Mouse (Mus musculus): ENCODE measurements at regions not wholly inside any gene's neighbourhood (a gene's known extent, or its start where the extent isn't known, plus 50 kb on each side); places are given as distances from the start of the nearest gene placed in this dataset.

DNA sequence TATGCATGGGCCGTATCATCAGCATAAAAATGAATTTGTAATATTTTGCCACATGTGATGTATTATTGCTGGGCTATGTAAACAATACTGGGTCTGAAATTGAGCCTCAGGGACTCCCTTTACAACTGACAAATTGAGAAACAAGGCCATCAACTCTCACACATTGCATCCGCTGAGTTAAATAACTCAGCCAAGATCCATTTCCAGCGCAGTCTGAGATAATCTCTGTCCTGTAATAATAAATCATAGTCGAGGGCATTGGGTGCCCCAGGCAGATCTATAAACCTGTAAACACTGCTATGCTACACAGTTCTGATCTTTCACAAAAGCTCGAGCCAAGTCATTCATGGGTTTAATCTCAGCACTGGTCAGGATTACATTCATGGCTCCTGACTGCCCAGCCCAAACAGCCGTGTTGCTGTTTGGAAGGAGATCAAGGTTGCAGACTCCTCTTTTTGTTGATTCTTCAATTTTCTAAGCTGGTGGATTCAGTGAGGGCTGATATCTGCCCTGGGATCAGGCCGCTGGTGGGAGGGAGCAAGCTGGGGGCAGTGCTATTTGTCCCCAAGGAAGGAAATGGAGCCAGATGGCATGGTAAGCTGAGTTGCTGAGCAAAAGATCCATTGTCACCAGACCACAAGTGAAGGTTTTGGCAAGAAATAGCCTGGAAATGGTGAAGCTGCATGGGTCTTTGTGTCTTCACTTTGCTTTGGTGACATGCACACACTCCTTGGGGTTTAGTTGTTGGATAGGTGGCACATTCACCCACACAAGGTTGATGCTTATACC is 160.0 kb upstream of the Bmper start:
- no peak for DNase-seq (ENCODE audit: low spot score in 2 of 2)

DNA sequence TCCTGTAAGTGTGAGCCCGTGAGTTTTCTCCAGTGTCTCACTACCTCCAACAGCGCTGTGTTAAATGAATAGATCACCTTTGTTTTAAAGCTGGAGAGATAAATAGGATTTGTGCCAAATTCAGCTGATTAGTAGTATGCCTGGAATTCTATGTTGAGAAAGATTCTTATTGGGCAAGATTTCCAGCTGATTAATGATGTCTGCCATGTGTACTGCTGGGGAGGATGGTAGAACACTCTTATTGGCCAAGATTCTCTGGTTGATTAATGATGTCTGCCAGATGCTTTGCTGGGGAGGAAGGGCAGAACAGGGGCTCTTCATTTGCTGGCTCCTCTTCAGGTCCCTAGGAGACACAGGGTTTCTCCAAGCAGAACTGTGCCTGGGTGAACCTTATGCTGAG is 158.9 kb upstream of the Bmper start:
- no peak for DNase-seq (ENCODE audit: low spot score in 2 of 2)

DNA sequence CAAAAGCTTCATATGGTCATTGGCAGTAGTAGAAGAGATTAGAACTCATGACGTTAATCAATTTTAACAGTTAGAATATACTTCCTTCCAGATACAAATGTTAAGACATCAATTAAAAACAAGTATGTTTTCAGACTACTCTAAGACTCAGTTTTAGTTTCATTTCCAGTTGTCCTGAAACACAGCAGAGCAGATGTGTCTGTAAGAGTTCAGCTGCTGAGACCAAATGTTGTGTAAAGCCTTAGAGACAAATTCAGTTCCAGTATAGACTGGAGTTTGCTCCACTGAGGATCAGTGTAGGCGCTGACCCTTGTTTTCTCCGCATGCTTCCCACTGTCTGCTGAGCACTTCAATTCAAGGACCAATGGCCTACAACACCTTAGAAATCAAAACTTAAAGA is 158.1 kb upstream of the Bmper start:
- DNase-seq (ENCODE audit: low spot score in 2 of 2), result no peak

DNA sequence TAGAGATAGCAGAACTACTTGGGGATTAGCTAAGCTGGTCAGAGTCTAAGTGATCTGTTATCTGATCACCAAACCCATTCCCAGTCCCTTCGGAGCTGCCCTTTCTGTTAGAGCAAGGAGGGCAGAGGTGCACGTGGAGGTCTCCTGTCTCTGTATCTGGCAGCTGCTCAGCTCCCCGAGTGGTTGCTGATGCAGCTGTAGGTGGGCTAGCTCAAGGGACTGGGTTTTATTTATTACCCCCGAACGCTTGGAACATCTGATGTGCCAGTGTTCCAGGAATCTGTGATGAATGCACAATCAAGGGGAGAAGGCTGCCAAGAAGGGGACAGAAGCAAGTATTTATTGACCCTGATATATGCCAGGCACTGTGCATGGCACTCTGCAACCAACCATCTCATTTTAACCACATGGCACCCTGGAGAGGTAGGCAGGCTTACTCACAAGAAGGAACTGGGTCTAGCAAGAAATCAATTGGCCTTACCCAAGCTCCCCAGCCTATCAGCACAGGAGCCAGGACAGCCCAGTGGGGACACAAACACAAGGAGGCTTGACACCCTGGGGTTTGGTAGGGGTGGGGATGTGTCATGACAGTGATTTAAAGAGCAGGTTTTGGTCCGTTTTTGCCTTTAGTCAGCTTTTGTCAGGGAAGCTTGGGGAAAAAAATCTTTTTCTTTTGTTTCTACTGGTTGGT is 154.6 kb upstream of the Bmper start:
- DNase-seq (ENCODE audit: low spot score in 2 of 2), result no peak

DNA sequence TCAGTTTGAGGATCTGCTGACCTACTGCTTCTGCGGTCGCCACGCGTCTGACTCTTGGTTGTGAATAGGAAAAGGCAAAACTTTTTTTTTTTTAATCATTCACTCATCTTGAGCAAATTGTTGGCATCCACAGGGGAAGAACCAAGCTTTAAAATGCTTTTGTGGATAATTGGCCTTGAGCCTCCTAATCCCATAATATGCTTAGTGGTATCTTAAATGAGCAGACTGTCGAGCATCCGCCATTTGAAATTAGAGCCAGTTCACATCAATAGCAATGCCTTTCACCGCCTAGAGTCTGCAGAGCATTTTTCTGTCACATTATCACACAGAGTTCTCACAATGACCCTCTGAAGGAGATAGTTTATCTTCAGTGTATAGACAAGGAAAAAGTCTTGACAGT is 153.7 kb upstream of the Bmper start:
- no peak for DNase-seq (ENCODE audit: low spot score in 2 of 2)

DNA sequence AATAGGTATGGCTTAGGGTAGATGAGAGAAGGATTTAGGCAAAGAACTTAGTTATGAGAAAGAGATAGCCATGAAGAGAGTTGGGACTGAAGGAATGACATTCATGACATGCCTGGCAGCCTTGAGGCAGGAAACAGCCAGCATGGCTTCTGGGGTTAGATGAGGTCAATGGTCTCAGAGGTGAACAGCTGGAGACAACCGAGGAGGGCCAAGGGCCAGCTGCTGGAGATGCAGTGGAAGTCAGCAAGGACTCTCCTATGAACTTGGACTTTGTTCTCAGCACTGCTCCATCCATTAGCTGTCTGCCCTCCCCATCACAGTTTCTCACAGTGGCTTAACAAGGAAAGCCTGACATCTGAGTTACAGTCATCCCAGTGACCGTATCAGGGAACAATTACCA is 151.9 kb upstream of the Bmper start:
- no peak for DNase-seq (ENCODE audit: low spot score in 2 of 2)

DNA sequence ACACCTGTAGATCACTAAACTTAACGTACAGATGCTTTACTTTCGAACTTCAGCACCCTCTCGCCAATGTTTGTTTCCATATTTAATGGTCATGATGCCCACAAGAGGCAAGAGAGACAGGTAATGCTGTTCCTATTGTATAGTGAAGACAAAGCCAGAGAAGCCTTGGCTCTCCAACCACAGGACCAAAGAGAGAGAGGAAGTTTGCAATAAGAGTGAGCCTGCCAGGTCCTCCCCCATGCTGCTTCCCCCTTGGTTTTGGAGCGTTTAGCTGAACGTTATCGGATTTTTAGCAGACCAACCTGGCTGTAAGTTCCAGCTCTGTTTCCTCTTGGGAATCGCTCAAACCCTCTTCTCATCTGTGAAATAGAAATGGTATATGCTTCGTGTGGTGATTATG is 150.1 kb upstream of the Bmper start:
- DNase-seq (ENCODE audit: low spot score in 2 of 2), result no peak

DNA sequence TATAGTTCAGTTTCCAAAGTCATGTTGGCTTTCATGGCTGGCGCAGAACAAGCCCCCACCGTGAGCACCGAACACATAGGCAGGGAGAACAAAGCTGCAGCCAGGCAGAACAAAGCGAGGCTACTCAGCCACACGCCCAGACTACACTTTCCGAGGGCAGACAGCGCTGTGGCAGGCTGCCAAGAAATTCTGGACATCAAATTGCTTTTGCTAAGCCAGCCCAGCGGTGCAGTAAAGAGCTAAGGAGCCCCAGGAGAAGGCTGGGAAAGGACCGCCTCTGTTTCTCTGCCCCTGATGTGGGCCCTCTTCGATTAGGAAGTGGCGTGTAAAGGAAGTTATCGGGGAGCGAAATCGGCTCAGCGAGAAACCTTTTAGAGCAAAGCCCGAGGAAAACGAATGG is 139.3 kb upstream of the Bmper start:
- peak; percentile 46 to 55 for DNase-seq (ENCODE audit: low spot score in 2 of 2)

DNA sequence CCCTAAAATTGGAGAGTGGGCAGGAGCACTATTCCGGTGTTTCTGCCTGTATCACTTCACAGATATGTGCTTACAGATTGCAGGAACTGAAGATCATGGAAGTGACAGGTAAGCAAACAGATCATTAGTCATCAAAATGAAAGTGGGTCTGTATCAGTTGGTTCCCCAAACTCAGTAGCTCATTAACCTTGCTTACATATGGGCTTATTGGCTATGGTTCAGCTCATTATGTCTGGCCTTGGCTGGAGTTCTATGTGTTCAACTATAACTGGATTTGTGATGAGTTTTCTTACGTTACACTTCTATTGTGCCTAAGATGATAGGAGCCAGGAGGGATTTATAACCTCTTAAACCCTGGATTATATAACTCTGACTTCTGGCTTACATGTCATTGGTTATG is 133.5 kb upstream of the Bmper start:
- DNase-seq (ENCODE audit: low spot score in 2 of 2), result no peak

DNA sequence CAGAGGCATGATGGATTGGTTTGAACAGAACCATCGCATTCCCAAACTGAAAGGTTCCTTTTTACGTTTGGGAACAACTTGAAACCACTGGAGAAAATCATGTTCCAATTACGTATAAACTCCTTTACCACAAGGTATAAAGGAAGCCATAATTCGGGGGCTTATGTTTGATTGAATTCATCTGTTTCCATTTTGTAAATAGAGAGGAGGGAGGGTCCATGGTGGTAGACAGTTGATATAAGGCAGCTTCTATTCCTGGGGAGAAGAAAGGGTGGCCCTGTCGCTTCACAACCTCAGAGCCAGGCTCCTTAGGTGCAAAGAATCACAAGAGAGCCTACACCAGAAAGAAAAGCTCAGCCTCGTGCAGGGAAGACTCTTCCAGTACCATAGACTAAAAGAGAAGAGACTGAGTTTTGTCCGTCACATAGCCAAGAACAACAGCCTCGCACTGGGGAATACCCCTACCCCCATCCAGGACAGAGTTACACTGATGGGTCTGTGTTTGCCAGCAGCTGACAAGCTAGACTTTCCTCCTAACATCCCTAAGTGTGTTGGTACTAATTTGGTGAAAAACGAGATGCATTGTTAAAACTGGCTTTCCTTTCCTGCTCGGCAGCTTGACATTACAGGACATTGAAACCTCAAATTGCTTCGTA is 125.6 kb upstream of the Bmper start:
- DNase-seq (ENCODE audit: low spot score in 2 of 2), result no peak

DNA sequence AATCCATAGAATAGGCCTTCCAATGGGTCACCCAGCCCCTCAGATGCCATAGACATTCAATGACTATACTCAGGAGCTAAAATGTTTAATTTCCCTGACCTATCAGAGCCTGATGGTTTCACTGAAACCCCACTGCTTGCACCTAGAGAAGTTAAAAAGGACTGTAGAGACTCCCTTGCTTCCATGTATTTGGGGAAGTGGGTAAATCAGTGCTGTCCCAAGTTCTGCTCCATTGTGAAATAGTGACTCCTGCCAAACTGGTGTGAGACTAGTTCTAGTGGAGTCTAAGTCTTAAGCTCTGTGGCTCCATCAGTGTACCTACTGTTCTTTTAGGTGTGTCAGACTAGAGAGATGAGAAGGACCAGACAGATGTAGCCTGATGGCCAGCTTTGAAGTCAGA is 121.3 kb upstream of the Bmper start:
- no peak for DNase-seq (ENCODE audit: low spot score in 2 of 2)

DNA sequence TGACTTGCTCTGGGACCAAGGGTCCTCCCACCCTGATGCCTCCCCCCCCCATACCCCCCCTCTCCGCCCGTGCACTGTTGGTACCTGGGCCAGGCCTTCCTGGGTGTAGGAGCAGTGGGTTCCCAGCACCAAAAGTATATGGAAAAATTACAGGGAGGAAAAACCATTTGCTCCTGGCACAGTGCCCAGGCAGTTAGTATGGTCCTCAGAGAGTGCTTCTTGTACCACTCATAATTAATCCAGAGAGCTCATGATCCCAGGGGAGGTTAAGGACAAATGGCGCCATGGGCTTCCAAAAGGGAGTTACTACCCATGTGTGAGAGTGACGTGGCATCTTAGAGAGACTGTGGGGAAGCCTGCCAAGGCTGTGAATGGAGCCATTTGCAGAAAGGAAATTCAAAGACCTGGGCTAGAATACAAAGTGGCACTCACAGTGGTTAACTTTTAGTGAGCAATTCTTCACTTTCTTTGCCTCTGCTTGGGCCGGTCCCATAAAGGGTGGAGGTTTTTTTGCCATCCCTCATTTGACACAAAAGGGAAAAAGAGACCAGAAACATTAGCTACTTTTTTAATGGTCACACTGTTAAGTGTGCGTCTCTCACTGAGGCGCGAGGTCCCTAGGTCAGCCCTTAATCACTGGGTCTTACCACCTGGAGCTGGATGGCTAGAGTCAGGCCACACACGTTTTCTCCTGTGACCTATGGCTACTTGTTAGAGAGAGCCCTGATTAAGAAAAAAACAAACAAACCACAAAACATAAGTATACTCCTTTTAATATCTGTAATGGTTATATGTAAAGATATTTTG is 120.7 kb upstream of the Bmper start:
- peak; percentile 12 to 20 for DNase-seq (ENCODE audit: low spot score in 2 of 2)

DNA sequence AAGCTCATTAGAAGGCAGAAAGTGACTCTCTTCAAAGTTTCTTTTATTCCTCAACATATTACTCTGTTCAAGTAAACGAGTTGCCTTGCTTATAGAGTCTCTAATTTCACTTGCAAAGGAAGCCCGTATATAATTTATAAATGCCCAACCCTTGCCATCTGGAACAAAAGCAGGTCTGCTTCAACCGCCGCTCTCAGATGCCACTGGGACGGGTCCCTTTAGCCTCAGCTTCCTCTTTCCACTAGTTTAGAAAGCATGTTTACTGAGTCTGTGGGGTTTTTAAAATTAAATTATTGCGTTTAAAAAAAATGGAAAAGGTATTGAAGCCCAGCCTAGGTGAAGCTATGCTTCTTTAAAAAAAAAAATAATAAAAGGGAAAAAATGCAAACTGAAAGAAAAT is 111.4 kb upstream of the Bmper start:
- DNase-seq (ENCODE audit: low spot score in 2 of 2), result no peak

DNA sequence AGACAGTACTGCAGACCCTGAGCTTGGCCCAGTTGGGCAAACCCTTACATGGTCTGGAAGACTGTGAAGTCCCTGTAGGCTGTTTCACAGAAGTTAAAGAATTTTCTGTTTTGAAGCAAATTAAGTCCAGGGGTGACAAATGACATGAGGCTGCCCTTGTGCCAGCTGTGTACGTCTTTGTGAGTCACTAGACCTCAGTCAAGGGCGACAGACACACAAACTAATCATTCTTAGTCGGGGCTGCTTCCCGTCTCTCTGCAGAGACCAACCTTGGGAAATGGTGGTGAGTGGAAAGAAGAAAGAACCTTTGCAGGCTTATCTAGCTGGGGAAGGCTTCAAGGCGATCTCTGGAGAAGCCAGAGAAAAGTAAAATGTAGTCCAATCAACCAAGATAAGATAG is 107.8 kb upstream of the Bmper start:
- no peak for DNase-seq (ENCODE audit: low spot score in 2 of 2)

DNA sequence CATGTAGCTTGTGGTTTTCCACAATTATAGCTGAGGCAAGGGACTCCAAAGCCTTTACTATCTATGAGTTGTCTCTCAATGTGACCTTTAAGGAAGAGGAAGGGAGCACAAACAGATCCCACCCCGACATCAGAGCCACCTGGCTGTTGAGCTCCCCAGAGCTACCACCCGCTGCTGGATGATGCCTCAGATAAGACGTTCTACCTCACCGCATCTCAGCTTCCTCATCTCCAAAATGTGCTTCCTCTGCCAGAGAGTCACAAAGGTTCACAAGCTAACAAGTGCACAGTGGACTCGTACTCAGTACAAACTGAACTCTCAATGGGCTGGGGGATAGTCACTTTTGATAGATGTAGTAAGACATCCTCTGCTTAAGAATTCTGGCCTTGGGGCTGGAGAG is 107.3 kb upstream of the Bmper start:
- DNase-seq (ENCODE audit: low spot score in 2 of 2), result no peak

DNA sequence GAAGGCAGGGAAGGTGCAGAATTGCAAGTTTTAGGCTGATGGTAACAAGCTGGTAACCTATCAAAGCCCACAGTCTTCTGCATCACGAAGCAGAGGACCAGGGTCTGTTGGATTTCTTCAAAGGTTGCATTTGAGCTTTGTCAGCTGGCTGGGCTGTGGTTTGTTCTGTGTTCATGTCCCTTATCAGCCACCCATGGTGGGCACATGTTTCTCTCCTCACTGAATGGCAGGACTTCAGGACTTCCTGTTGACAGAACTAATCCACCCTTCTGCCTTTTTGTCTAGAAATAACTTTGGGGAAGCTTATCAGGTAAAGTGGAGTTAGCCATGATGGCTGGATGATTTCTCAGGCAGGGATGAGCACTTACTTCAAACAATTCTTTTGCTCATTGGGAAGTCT is 106.6 kb upstream of the Bmper start:
- no peak for DNase-seq (ENCODE audit: low spot score in 2 of 2)

DNA sequence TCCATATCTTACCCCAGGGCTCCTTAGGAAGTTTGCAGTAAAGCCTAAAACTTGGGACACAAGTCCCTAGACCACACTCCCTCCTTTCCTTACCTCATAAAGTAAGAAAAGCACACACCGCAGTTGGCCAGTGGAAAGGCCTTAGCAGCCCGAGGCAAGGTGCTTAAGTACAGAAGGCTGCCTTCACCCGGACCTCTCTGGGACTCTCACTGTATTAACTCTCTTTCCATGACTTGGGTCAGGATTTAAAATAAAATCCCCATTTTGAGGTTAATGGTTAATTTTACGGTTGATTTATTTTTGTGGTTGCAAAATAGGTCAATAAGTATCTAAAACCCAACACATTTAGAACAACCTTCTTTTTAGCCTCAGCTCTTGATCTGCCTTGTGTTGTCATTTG is 103.1 kb upstream of the Bmper start:
- DNase-seq (ENCODE audit: low spot score in 2 of 2), result no peak

DNA sequence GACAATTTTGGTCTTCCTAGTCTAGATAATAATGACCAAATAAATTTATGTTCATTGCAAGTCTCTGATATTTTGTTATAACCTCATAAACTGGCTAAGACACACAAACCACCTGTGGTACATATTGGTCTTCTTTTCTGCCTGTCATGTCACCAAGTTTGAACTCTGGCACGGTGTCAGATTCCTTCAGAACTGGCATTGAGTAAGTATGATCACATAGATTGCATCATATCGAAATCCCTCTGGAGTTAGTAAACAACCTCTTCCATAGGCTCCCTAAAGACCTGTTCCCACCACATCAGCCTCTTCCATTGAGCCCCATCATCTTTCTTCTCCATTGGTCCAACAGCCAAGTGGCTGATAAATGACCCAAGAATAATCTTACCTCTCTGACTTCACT is 102.1 kb upstream of the Bmper start:
- DNase-seq (ENCODE audit: low spot score in 2 of 2), result no peak

DNA sequence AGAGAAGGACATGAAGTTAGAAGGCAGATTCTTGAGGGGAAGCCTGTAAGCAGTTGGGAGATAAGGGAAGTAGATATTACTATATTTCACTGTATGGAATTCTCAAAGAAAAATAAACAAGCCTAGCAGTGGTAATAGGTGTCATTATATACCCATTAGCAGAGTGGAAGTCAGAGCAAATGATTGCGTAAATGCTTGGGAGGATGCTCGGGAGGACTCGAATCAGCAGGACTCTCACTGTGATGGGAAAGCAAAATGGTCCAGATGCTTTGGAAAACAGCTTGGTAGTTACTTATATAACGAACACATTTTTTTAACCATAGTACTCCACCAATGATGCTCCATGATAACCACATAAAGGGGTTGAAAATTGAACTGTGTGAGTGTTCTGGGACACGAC is 100.4 kb upstream of the Bmper start:
- DNase-seq (ENCODE audit: low spot score in 2 of 2), result no peak

DNA sequence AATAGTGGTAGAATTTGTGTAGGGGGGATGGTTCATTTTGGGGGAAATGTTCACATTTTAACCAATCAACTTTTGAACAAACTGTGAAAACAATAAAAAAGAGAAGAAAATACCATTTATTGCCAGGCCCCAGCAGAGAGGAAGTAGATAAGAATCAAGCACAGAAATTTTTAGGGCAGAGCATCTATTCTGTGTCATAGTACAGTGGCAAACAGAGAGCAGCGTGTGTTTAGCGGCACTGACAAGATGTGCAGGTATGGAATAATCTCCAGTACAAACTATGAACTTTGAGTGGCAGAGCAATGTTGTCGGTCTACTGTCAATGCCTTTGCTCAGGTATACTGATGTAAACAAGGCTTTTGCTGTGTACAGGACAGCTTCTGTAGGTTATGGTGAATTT is 99.4 kb upstream of the Bmper start:
- no peak for DNase-seq (ENCODE audit: low spot score in 2 of 2)

DNA sequence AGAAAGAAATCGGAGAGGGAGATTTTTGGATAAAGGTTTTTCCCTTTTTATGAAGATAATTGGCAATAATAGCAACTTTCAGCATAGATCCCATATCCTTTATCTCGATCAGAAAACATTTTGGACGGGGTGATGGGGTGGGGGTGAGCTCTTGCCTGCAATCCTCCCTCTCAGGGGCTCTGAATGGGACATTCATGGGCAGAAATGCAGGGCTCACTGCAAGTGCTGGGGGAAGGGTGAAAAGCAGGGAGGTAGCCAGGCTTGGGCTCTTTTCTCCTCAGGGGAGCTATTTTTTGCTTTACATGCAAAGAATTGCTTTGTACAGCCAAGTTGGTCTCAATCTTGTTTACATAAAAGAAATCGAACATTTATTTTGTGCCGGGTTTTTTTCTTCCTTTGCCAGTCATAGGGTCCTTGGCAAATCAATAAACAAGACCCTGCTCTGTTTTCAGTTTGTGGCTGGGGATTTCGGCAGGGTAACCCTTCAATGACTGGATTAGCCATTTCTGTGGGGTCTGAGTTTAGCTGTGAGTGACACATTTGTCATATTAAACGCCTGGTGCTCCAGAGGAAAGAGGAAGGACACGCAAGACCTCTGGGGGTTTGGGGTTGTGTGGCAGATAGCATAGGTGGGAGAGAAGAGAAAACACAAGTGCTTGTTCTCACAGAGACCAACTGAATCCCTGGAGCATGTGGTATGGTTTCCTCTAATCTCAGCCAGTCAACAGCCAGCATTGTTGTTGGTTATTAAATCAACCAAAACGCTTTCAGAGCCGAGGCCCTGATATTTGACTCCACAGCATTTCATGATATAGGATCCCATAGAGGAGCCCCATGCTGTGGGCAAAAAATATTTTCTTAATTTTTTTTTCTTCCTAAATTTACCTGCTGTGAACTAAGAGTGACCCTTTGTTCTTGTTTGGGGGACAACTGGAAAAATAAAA is 96.8 kb upstream of the Bmper start:
- no peak for DNase-seq (ENCODE audit: low spot score in 2 of 2)
